Mouse (Mus musculus) heart, embryonic 10.5 days (tissue): Measurements from ENCODE around the gene Rbm38. TPM values are rescaled to one million over a fixed set of nuclear protein-coding genes. Genes with fewer than 3 reads are reported as not detected.

Experiments
- DNase-seq: peaks from one replicate; pipeline ENCODE4 v3.0.0-alpha.2; 2017; ENCODE audit warnings: low spot score
- H3K27ac ChIP-seq: fragments of 300-500 bp; sonication (generic); 2 replicates; pipeline ENCODE4 v1.5.1; 2016; ENCODE audit warnings: mild to moderate bottlenecking
- H3K27me3 ChIP-seq: fragments of 300-500 bp; sonication (generic); 2 replicates; pipeline ENCODE4 v1.6.1; 2016; ENCODE audit warnings: mild to moderate bottlenecking; ENCODE audit not compliant: poor library complexity, insufficient read depth, severe bottlenecking
- H3K36me3 ChIP-seq: fragments of 300-500 bp; sonication (generic); 2 replicates; pipeline ENCODE4 v1.6.1; 2016; ENCODE audit warnings: mild to moderate bottlenecking, moderate library complexity
- H3K4me1 ChIP-seq: fragments of 300-500 bp; sonication (generic); 2 replicates; pipeline ENCODE4 v1.6.1; 2016; ENCODE audit warnings: mild to moderate bottlenecking
- H3K4me3 ChIP-seq: fragments of 300-500 bp; sonication (generic); 2 replicates; pipeline ENCODE4 v1.5.1; 2016; ENCODE audit warnings: mild to moderate bottlenecking, moderate library complexity
- H3K9me3 ChIP-seq: fragments of 300-500 bp; sonication (generic); 2 replicates; pipeline ENCODE4 v1.6.1; 2016; ENCODE audit warnings: mild to moderate bottlenecking, moderate library complexity
- WGBS: fragments of 180-500 bp; shearing (Covaris S2); methylation state at CpG from one replicate; pipeline ENCODE4 v1.1.7; 2016; 5-methylcytosine and 5-hydroxymethylcytosine counted together
- polyA plus RNA-seq: library from polyadenylated mRNA; unstranded; fragments of >200 nt; fragmentation: Nextera tagmentation; extraction: Ambion mirVana; gene quantifications from 2 replicates; pipeline ENCODE4 v1.2.1, GENCODE M21; 2016

Rbm38 gene
- polyA plus RNA-seq, 1 experiment from 2014 or later = 156 TPM

- WGBS = 74% methylated on average over 9 of the region's 9 CpGs
- H3K27ac ChIP-seq = peak overlapping the region; percentile 82
- no peaks in the 10 kb centered on the region for H3K27me3 ChIP-seq
- no peaks in the 10 kb centered on the region for H3K9me3 ChIP-seq
- peak overlapping the region; percentile 35 for H3K4me3 ChIP-seq
- no peak for DNase-seq
- no peaks in the 10 kb centered on the region for H3K36me3 ChIP-seq
- H3K4me1 ChIP-seq = peaks cover 64% of the 10 kb centered on the region
Observed at GRCm38 (mm10) chr2:173083106-173083505, 62.8 kb downstream of the Rbm38 start.

- H3K4me3 ChIP-seq = peak overlapping the region; percentile 35
- H3K36me3 ChIP-seq = no peaks in the 10 kb centered on the region
- peak; percentile 93 for DNase-seq
- 15% methylated on average over 13 of the region's 13 CpGs for WGBS
- H3K9me3 ChIP-seq = no peaks in the 10 kb centered on the region
- H3K27me3 ChIP-seq = no peaks in the 10 kb centered on the region
- H3K27ac ChIP-seq = peak overlapping the region; percentile 82
- peaks cover 69% of the 10 kb centered on the region for H3K4me1 ChIP-seq
Observed at GRCm38 (mm10) chr2:173083712-173084475, 63.6 kb downstream of the Rbm38 start.

Other genes starting within 250 kb of the Rbm38 start
- gene Bmp7, start 80.2 kb upstream of the Rbm38 start, polyA plus RNA-seq = 49.5 and 70.0 TPM in 2 replicates
- gene Spo11, start 42.8 kb upstream of the Rbm38 start, polyA plus RNA-seq = 0.06 and 0.20 TPM in 2 replicates
- gene Rae1, start 20.4 kb upstream of the Rbm38 start, polyA plus RNA-seq = 139 and 162 TPM in 2 replicates
- gene Ctcfl, start 99.0 kb downstream of the Rbm38 start, polyA plus RNA-seq = 0.85 and 1.1 TPM in 2 replicates
- gene Pck1, start 132.6 kb downstream of the Rbm38 start, polyA plus RNA-seq = not detected in 2 replicates
- gene Zbp1, start 198.4 kb downstream of the Rbm38 start, polyA plus RNA-seq = not detected in 2 replicates